Mouse (Mus musculus) heart, postnatal 36 days (tissue): ENCODE measurements around the gene Gcc2. TPM values are rescaled to one million over a fixed set of nuclear protein-coding genes. Genes with fewer than 3 reads are reported as not detected.
"Not testable (repeated sequence)": the region's sequence is repeated elsewhere in the genome, so short reads cannot be mapped to it uniquely, and the experiment has no call there.

Experiments used
- DNase-seq, 2 experiments: peaks; one replicate each; pipeline ENCODE4 v3.0.0; 2021 to 2022
- intact Hi-C: fragments of 180-260 bp; cut with DNase I; formaldehyde crosslinking; loops from one replicate; pipeline ENCODE4 v1.15.1; 2025
- total RNA-seq, 2 experiments: library from RNA; stranded (reverse); gene quantifications; 2 replicates each; pipeline ENCODE4 v1.2.3; 2021

The Gcc2 gene
- total RNA-seq, 2 experiments from 2014 or later, result 27.9 to 34.5 TPM

DNA sequence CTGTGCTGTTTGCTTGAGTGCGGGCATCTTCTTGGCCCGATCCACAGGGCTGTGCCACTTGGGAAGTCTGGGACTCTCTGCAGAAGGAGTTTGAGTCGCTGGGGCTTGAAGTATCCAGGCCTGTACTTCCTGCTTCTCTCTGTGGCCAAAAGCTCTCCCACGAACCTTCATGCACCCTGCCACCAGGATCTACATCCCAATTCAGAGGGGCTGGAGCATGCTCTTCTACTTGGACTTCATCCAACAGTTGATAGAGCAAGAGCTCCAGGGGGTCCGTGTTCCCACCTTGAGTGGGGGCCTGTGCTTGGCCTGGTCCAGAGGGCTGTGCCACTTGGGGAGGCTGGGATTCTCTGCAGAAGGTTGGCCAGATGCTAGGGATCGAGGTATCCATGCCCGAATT is 24.2 kb upstream of the Gcc2 start:
- DNase-seq, intact Hi-C loops: not testable (repeated sequence)

- intact Hi-C loops, result not testable (repeated sequence)
- peak; percentile 67 to 71 for DNase-seq
Measured at GRCm38 (mm10) chr10:58231779-58232640, 23.3 kb upstream of the Gcc2 start.

DNA sequence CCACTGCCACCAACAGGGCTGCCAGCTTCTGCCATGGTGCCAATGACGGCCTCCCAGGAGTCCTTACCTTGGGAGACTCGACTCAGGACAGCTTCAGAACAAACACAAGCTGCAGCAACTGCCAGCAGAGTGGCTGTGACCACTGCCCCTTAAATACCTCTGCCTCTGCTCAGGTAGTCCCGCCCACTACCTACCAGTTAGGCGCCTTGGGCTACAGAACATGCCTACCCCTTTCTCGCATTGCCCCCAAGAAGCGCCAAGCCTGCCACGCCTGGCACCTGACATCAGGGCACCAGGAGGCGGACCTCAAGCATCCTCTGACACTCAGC is 22.7 kb upstream of the Gcc2 start, which contains the start of gene Duxf3:
Gene Duxf3 (minus strand): TSS at position 35 of the 329 bp plus-strand sequence.
- DNase-seq, intact Hi-C loops: not testable (repeated sequence)

DNA sequence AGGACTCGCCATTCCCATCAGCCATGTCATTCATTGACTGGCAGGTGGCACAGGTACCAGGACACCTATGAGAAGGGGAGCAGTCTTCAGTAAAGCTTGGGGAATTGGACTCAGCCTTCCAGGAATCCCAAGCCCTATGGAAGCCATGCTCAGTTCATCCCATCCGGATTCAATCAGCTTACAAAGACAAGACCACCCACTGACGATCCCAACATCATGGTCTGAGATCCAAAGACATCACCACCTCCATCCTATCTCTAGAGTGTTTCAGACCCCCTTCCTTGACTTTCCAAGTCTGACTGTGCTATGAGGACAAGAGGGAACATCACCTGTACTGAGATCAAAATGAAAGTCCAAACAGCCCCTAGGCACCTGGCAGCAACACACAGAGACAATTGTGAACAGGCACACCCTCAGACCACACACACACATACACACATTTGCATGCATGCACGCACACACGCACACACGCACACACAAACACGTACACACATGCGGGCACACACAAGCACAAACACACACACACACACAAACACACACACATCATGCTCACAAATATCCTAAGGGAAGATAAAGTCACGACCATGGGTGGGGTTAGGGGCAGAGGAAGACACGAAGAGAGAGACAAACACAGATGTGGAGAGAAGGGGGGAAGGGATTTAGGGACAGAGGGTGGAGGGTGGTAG is 22.1 kb upstream of the Gcc2 start:
- peak in 1 of 2 experiments; percentile 34 for DNase-seq
- intact Hi-C loops, result not testable (repeated sequence)

GRCm38 (mm10) chr10:58233740-58234121 is 21.6 kb upstream of the Gcc2 start:
- intact Hi-C loops, DNase-seq: not testable (repeated sequence)

GRCm38 (mm10) chr10:58234985-58235384 is 20.3 kb upstream of the Gcc2 start:
- DNase-seq, intact Hi-C loops: not testable (repeated sequence)

- intact Hi-C loops, result no loop called here
- DNase-seq, result no peak
Measured at GRCm38 (mm10) chr10:58236613-58237012, 18.7 kb upstream of the Gcc2 start, which contains the start of gene Gm4981. Gene Gm4981, minus strand, starts transcription at chr10:58236701.

DNA sequence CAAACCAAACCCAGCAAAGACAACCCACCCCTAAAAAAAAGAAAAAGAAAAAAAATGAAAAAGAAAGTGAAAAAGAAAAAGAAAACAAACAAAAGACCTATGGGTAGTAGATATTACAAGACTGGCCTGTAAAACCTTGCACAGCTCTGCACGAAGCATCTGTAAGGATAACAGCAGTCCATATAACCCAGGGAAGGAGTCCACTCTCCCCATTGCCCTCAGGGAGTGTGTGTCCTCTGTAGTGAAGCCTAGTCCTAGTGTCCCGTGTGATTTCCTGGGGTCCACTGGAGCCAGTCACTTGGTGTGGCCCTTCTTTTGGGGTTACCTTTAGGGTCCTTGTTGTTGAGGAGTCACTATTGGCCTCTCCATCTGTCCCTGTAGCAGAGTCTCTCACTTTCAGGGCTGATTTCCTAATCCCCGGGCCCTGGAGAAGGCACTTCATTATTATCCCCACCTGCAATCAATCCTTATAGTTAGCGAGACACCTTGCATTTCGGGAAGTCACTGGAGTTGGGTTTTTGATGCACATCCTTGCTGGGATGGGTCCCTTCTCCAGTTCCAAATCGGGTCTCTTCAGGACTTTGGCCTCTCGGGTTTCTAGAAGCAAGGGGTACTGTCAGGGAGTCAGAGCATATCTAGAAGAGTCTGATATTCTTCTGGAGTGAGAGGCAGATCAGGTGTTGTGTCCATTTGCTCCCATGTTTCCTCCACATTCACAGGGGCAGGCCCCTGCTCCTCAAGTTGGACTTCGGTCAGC is 16.1 kb upstream of the Gcc2 start:
- intact Hi-C loops, result not testable (repeated sequence)
- peak; percentile 54 to 59 for DNase-seq

GRCm38 (mm10) chr10:58249535-58249934 is 5.8 kb upstream of the Gcc2 start:
- intact Hi-C loops, result no loop called here
- DNase-seq, result no peak

DNA sequence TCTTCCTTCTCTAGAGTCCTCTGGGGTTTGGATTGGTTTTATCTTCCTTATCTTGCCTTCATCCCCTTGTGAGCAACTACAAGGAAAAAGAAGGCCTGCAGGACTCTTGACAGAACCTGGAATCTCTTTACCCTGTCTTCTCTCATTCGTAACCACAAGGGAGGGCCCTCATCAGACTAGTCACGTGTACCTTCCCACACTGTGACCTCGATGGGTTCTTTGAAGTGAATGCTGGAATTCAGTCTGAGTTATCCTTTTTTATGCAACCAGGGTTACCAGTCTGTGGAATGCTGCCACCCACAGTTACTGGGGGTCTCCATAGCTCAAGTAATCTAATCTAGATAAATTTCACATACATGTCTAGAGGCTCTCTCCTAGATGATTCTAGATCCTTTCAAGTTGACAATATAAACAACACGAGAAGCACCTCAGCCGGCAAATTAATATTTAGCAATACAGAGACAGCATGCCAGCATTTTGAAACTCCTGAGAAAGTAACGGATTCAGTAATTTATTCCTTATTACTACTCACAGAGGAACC is 592 bp upstream of the Gcc2 start:
- no peak for DNase-seq

GRCm38 (mm10) chr10:58255954-58256353 is 657 bp downstream of the Gcc2 start:
- intact Hi-C loops, result loop anchor here (5.0 to 10.0 kb wide), 2 partner anchors 119 to 191 kb away; partner anchors contain the start of gene Ranbp2
- no peak for DNase-seq

More for the DNA sequence above, 592 bp upstream of the Gcc2 start:
- intact Hi-C loops, result loop anchor here (5.0 to 10.0 kb wide), 2 partner anchors 120 to 193 kb away; partner anchors contain the start of gene Ranbp2

DNA sequence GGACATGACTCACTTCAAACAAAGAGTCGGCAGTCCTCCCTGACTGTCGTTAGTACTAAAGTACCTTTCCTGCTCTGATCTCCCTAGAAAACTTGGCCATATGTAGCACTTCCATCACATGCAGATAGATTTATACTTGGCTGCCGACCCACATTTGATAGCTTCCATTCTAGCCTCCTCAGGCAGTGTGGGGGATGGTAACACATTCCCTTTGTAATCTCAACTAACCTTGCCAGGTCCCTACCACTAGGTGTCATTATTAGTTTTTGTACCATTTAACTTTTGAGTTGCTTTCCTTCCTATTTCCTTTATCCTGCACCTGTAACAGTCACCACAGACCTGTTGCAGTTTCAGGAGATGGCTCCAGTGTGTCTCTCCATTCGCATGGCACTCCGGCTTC is 3.2 kb downstream of the Gcc2 start:
- intact Hi-C loops, result loop anchor here (5.0 to 10.0 kb wide), 2 partner anchors 116 to 189 kb away; partner anchors contain the start of gene Ranbp2
- no peak for DNase-seq

GRCm38 (mm10) chr10:58282238-58282637 is 26.9 kb downstream of the Gcc2 start:
- intact Hi-C loops, result no loop called here
- no peak for DNase-seq

DNA sequence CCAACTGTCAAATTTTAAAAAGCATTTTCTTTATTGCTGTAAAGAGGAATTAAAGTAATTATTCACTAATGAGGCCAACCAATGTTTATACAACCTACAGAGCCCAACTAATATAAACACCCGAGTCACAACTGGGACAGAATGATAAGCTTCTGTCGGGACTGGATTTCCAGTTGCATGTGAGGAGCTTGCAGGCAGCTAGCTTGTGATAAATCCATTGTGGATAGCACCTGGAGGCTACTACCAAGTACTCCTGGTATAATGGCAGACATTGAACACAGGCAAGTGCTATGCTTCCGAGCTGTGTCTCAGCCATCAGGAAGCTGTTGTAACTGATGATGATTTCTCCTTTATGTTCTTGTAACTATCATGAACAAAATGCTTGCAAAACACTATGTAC is 35.4 kb downstream of the Gcc2 start:
- no peak for DNase-seq
- intact Hi-C loops, result no loop called here

- DNase-seq, result no peak
Measured at GRCm38 (mm10) chr10:58294246-58294645, 38.9 kb downstream of the Gcc2 start.

DNA sequence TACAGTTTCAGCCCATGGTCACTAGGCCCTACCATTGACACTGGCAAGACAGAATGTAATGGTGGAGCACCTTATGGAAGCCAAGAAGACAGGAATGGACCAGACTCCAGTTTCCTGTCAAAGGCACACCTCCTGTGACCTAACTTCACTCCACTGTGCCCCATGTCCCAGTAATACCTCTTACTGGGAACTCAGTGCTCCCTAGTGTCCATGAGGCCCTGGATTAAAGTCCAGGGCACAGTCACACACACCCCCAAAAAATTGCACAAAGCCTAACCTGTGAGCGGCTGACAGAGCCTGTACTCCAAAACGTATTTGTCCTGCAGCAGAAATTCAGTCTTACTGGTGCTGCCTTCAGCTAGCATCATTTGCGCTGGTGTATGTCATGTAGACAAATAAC is 40.3 kb downstream of the Gcc2 start:
- no peak for DNase-seq
- intact Hi-C loops, result no loop called here

More at GRCm38 (mm10) chr10:58294246-58294645, 38.9 kb downstream of the Gcc2 start:
- intact Hi-C loops, result no loop called here

GRCm38 (mm10) chr10:58304996-58305395 is 49.7 kb downstream of the Gcc2 start:
- no peak for DNase-seq
- intact Hi-C loops, result no loop called here

- DNase-seq, result no peak
- intact Hi-C loops, result no loop called here
Measured at GRCm38 (mm10) chr10:58306897-58307296, 51.6 kb downstream of the Gcc2 start.

DNA sequence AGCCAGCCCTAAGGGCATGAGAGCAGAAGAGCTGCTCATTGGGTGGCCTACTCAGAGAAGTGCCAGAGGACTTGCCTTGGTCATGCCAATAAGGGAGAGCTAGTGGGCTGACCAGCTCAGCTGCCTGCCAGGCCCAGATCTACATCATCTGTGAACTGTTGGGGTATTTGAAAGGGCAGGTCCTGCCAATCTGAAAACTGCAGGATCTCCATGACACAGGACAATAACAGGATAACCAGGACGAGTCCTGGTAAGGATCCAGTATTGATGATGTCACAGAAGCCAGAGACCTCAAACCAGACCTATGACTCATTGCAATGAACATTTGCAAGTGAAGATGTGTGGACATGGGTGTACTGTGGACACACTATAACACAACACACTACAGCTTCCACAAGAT is 55.5 kb downstream of the Gcc2 start:
- no peak for DNase-seq
- intact Hi-C loops, result no loop called here

- no peak for DNase-seq
Measured at GRCm38 (mm10) chr10:58312887-58313286, 57.6 kb downstream of the Gcc2 start.

More at GRCm38 (mm10) chr10:58312887-58313286, 57.6 kb downstream of the Gcc2 start:
- intact Hi-C loops, result no loop called here
